Mouse (Mus musculus): ENCODE results near the gene Slc5a5.

Slc5a5 gene

DNA sequence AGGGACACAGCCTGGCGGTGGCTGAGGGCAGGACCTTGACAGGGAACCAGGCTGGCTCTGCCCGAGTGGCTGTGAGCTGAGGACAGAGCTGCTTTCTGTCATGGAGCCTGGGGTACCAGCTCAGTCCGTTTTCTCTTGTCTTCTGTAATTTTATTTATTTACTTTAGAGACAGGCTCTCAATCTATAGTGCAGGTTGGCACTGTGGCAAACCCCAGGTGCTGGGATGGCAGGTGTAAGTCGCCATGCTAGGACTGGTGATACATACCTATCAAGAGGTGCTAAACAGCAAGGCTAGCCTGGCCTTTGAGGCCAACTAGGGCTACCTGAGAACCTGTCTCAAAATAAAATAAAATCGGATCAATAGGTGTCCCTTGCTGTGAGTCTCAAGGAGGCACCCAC, 36.5 kb downstream of the Slc5a5 start:
- DNase-seq (ENCODE audit: low spot score in 2 of 2) = no peak

DNA sequence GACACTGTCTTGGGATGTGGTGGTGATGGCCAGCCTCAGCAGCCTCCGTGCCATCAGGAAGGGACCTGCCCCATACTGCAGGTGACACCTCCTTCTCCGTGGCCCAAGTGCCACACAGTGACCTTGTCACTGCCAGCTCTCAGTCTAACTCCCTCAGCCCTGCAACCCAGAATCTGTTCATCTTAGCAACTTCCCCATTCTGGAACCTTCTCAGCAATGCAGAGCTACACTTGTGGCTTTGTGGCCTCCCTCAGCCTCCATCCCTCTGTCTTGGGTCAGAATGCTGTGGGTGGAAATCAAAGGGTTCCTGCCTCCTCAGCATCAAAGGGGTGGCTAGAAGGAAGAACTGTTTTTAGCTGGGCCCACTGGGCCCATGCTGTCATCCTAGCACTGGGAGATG, 38.7 kb downstream of the Slc5a5 start:
- DNase-seq (ENCODE audit: low spot score in 2 of 2) = peak in 1 of 2 experiments; percentile 53

DNA sequence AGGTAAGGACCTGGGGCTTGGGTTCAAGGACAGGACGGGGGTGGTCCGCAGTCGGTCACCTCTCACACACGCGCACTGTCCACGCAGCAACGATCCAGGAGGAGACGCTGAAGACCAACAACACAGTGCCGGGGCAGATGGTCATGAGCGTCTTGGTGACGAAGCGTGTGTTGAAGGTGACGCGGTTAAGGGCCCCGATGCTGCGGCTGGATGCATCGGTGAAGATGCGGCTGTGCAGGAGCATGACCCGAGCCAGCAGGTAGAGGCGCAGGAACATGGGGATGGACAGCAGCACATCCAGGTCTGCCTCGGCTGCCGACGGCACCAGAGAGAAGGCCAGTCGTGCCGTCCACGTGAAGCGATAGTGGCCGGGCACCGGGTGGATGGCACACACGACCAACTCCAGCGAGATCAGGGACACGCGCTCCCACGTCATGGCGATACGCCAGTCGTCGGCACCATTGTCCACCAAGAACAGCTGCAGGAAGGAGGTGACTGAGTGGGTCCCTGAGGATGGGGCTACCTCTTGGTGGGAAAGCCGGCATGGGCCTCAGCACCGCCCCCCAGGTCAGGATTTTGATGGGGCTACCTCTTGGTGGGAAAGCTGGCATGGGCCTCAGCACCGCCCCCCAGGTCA, 39.8 kb downstream of the Slc5a5 start:
- DNase-seq (ENCODE audit: low spot score in 2 of 2) = no peak

- DNase-seq (ENCODE audit: low spot score in 2 of 2) = no peak
Measured at GRCm38 (mm10) chr8:70851837-70852236, 40.7 kb downstream of the Slc5a5 start.

DNA sequence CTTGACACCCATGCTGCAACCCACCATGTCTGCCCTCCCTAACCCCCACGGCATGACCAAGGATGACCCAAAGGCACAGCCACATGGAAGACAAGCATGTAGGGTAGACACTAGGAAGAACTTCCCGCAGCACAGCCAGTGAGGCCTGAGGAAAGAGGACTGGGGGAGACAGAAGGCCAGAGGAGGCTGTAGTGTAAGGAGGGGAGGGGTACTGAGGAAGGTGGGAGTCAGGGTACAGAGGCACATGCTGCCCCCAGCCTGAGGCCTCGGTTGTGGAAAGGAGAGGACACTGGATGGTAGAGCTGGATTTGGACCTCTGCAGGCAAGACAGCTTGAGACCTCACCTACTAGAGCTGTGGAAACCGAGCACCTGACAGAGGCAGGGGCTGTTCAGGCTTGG, 41.6 kb downstream of the Slc5a5 start:
- DNase-seq (ENCODE audit: low spot score in 2 of 2) = no peak

DNA sequence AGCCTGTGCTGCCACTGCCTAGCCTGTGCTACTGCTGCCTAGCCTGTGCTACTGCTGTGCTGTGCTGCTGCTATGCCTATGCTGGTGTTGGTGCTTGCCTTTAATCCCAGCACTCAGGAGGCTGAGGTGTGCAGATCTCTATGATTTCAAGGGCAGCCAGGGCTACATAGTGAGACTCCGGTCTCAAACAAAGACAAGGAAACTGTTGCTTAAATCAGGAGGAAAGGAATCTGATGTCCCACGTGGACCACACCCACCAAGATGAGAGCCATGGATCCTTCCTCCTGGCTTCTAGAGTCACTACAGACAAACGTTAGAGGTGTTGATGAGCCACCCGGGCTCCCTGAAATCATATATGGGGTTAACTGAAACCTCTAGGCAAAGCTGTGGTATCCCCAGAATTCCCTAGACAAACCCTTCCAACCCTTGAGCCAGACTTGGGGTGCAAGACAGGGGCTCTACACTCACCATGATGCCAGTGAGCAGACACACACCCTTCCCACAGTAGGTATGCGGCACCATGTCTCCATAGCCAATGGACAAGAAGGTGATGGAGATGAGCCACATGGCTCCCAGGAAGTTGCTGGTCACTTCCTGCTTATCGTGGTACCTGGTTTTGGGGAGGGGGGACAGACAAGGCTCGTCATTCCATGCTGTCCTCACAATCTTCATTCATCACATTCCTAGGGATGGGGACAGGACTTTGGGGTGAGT, 42.3 kb downstream of the Slc5a5 start:
- no peak for DNase-seq (ENCODE audit: low spot score in 2 of 2)

DNA sequence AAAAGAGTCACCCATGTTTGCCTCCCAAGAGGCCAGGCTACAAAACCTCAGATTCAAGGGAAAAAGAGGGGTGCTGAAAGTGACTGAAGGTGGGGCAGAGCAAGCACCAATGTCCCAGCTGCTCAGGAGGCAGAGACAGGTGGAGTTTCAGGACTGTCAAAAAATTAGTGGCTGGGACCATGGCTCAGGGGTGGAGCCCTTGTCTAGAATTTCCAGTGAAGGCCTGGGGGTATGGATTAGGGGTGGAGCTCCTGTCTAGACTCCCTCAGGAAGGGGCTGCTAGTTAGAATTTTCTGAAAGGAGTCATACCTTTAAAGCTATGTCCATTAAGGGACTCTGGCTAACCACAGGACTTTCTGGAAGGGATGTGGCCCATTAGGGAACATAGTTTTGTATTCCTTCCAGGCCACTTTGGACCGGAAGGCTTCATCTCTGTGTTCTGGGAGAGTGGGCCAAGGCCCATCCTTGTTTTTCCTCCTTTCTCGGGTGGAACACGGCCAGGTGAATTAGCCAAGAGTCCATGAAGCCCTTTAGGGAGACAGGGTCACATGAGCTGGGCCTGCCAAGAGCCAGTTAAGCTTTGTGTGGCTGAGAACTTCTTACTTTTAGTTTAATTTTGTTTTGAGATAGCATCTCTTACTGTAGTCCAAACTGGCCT, 43.1 kb downstream of the Slc5a5 start:
- DNase-seq (ENCODE audit: low spot score in 2 of 2) = no peak

- peak in 1 of 2 experiments; percentile 43 for DNase-seq (ENCODE audit: low spot score in 2 of 2)
Measured at GRCm38 (mm10) chr8:70846371-70847154, 46.0 kb downstream of the Slc5a5 start.

GRCm38 (mm10) chr8:70845108-70845507, 47.4 kb downstream of the Slc5a5 start:
- no peak for DNase-seq (ENCODE audit: low spot score in 2 of 2)

GRCm38 (mm10) chr8:70844523-70844922, 48.0 kb downstream of the Slc5a5 start:
- DNase-seq (ENCODE audit: low spot score in 2 of 2) = peak; percentile 88 to 92

GRCm38 (mm10) chr8:70843941-70844340, 48.6 kb downstream of the Slc5a5 start:
- no peak for DNase-seq (ENCODE audit: low spot score in 2 of 2)

- no peak for DNase-seq (ENCODE audit: low spot score in 2 of 2)
Measured at GRCm38 (mm10) chr8:70843214-70843773, 49.3 kb downstream of the Slc5a5 start.

- no peak for DNase-seq (ENCODE audit: low spot score in 2 of 2)
Measured at GRCm38 (mm10) chr8:70842484-70842883, 50.1 kb downstream of the Slc5a5 start.

DNA sequence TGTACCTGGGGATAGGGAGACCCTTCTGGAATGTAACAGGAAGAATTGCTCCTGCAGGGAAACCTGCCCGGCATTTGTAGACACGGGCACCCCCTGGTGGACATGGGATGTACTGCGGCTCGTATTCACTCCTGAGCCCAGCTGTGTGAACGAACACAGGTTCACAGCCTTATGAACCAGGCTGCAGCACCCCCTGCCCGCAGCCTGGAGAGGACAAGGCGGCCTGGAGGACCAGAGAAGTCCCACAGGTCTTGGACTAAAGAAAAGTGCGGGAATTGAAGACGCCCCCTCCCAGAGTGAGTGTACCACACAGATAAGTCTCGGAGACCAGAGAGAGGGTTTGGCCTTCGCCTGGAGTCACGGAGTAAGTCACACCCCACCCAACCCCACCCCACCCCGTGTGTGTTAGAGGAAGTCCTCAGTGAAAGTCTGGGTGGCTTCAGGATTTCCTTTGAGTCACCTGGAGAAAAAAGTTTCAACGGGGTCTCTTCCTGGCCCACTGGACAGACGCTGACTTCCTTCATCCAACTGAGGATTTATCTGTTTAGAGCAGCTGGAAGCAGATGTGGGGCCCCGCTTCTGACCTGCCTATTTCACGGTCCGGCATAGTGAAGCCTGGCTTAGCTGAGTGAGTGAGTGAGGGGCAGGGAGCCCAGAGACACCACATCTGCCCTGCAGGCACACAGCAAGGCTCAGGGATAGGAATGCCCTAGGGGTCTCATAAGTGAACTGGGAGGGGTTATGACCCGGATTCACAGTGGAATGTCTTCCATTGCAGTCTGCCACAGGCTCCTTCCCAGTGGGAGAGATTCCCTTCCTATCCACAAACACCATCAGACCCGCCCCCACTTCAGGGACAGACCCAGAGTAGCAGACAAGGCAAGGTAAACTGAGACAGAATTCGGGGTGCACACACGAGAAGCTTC, 51.1 kb downstream of the Slc5a5 start:
- DNase-seq (ENCODE audit: low spot score in 2 of 2) = peak; percentile 79 to 87

GRCm38 (mm10) chr8:70840590-70840989, 52.0 kb downstream of the Slc5a5 start:
- no peak for DNase-seq (ENCODE audit: low spot score in 2 of 2)

DNA sequence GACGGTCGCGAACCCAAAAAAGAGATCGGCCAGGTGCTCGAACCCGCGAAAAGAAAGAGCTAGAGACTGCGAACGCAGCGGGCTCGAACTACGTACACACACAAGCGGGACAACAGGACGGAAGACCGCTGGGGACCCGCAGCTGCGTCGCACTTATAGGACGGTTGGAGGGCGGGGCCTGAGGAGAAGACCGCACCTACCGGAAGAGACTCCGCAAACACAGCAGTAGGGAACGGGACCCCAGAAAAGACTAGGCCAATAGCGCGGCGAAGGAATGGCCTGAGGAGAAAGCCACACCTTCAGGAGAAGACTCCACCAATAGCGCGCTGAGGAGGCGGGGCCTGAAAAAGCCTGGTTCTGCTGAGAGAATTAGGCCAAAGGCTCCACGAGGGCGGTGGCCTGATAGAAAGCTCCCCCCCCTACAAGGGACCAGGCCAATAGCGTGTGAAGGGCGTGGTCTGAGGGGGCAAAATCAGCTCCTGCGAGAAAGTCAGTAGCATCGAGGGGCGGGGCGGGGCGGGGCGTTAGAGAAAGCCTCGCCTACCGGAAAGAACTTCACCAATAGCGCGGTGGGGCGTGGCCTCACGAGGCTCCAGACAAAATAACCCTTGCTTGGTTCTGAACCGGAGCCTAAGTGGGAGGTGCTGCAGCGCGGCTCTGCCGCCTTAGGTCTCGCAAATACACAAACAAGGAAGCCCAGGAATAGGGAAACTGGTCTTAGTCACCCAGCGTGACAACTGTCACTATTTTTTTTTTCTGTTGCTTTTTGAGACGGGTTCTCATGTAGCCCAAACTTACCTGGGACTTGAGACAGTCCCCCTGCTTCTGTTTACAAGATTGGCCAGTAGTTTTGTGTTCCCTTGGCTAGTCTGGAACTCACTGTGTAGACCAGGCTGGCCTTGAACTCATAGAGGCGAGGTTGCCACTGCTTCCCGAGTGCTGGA, 52.9 kb downstream of the Slc5a5 start, which contains the start of gene Arrdc2:
Arrdc2 (minus strand) TSS at position 313 of the 944 bp plus-strand sequence.
- DNase-seq (ENCODE audit: low spot score in 2 of 2) = peak; percentile 99

- DNase-seq (ENCODE audit: low spot score in 2 of 2) = peak in 1 of 2 experiments; percentile 13
Measured at GRCm38 (mm10) chr8:70838654-70839407, 53.7 kb downstream of the Slc5a5 start.

GRCm38 (mm10) chr8:70836666-70837065, 55.9 kb downstream of the Slc5a5 start:
- no peak for DNase-seq (ENCODE audit: low spot score in 2 of 2)

- no peak for DNase-seq (ENCODE audit: low spot score in 2 of 2)
Measured at GRCm38 (mm10) chr8:70834071-70834470, 58.5 kb downstream of the Slc5a5 start.

Data from natural killer cell, adult 2 months (primary cell).